Mouse (Mus musculus) thymus, postnatal 0 days (tissue): ENCODE measurements at regions not wholly inside any gene's neighbourhood (a gene's known extent, or its start where the extent isn't known, plus 50 kb on each side); places are given as distances from the start of the nearest gene placed in this dataset.
"Not testable (repeated sequence)": the region's sequence is repeated elsewhere in the genome, so short reads cannot be mapped to it uniquely, and the experiment has no call there.

ENCODE experiments used
- DNase-seq: peaks from one replicate; pipeline ENCODE4 v3.0.0-alpha.2; 2015; ENCODE audit warnings: low spot score

DNA sequence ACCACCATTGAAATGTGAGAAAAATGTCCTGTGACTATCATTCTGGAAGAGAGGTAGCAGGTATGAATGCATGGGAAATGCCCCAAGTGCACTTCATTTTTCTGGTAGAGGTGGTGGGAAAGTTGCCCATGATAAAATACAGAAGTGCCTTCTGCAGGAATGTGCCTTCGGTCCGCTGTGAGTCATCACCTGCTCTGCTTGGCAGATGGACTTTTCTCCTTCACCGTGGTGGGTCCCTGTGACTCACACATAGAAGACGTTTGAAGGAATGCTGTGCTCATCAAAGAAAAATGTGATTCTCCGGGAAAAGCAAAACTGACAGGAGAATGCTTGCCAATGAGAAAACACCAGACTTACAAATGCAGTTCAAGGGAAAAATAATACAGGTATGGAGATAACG lies 126.8 kb downstream of the Tnfsf18 start:
- no peak for DNase-seq

DNA sequence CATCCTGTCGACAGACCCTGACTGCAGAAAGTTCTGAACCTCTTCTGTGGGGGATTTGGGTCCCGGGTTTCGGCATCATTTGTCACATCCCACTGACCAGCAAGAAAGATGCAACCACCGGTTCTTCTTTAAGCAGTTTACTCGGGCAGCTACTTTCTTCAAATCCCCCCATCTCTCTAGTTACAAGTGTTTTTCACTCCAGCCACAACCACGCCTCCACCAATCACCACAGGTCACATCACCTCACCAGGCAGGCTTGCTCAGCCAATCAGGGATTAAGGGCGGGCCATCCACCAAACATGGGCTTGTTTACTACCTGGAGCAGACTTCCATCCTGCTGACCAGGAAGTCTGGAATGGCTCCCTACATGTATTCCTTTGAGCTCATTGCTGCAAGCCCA lies 119.6 kb downstream of the Tnfsf18 start:
- DNase-seq: not testable (repeated sequence)

GRCm38 (mm10) chr1:161613658-161614057 lies 119.2 kb downstream of the Tnfsf18 start:
- not testable (repeated sequence) for DNase-seq

GRCm38 (mm10) chr1:161607446-161607845 lies 113.0 kb downstream of the Tnfsf18 start:
- DNase-seq: no peak

DNA sequence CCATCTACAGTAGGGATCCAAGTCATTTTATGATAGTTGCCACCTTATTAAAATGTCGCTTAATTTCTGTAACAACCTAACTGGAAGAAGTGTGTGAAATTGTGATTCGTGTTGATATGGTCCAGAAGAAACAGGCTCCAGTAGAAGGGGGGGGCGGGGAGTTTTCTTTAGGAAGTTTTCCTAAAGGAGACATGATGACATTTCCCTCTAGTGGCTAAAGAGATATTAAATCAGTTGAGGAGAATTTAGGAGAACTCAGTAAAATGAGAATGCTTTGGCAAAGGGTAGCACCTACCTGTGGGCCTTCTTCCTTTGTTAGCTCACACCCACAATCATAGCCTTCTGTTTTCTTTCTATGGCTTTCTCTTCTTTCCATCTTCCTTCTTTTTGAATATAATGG lies 107.7 kb downstream of the Tnfsf18 start:
- no peak for DNase-seq

GRCm38 (mm10) chr1:161601167-161601566 lies 106.7 kb downstream of the Tnfsf18 start:
- no peak for DNase-seq

- no peak for DNase-seq
These were observed 103.7 kb downstream of the Tnfsf18 start for GRCm38 (mm10) chr1:161598167-161598566.

DNA sequence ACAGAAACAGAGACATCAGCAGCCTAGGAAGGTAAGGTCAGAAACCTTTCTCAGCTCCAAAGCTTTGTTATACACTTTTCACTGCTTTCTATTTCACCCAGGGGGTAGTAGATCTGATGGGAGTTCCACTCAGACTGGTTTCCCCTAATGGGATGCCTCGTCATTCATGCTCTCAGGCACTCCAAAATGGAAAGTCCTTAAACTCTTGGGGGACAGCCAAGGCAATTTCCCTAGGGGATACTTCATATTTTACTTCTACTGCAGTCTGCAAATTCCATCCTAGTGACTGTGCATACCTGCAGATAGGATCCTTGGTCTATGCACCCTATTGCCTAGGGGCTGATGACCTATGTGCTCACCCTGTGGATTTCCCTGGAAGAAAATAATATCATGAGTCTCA lies 82.1 kb downstream of the Tnfsf18 start:
- no peak for DNase-seq

DNA sequence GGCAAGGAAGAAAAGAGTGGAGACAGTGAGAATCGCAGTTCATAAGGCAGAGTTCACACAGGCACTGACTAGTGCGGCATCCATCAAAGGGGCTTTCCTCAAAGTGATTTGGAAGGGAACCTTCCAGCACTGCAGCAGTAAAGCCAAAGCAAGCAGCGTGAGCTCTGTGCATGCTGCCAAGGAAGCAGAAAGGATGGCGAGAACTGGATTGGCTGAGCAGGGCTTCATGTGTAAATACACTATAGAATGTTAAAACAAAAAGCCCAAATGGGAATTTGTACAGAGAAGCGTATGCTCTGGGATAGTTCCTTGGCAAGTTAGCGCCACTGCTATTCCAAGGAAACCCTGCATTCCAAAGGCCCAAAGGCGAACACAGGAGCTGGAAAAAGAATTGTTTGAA lies 81.5 kb downstream of the Tnfsf18 start:
- no peak for DNase-seq

GRCm38 (mm10) chr1:161575171-161575570 lies 80.7 kb downstream of the Tnfsf18 start:
- DNase-seq: no peak

- no peak for DNase-seq
These were observed 76.3 kb downstream of the Tnfsf18 start for GRCm38 (mm10) chr1:161570762-161571161.

DNA sequence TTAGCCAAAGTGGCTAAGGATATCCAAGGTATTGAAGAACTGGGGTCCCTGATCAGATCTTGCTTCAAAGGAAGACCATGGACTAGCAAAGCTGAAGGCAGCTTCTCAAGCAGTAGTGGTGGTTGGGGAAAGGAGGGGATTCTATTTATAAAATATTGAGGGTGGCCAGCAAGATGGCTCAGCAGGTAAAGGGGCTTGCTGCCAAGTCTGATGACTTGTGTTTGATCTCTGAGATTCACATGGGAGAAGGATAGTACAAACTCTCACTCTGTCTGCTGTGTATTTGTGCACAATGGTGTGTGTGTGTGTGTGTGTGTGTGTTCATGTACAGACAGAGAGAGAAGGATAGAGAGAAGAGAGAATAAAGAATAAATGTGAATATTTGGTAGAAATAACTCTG lies 73.4 kb downstream of the Tnfsf18 start:
- no peak for DNase-seq

- DNase-seq: no peak
These were observed 65.9 kb downstream of the Tnfsf18 start for GRCm38 (mm10) chr1:161560368-161560767.
